Mouse (Mus musculus): Measurements from ENCODE around the gene Fastk.

Fastk gene

DNA sequence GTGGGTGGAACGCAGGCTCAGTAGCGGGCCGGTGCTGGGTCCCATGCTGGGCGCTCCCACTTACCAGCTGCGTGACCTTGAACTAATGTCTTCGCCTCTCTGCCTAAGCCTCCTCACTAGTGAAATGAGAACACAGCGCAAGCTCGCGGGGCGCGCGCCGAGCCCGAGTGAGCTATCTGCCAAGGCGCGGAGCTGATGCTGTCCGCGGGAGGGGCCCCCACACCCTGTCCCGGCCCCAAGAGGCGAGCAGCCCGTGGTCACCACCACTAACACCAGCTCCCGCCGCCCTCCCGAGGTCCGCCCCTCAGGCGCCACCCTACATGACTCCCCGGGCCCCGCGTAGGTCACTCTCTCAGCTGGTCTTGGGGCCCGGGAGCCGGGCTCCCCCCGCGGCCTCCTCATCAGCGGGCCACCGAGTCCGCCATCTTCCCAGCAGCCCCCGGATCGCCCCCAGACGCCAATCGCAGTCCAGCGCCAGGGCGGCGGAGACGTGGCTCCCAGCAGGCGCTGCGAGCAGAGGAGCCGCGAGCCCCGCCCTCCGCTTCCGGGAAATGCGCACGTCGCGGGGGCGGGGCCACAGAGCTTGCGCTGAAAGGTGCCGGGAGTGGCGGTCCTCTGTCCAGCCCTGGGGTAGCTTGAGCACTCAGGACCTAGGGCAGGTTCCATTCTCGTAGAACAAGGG, at the start of gene Fastk:
TSS of gene Fastk (minus strand) at position 542 of the 682 bp plus-strand sequence.
- peak; percentile 91 for DNase-seq (ENCODE audit: low spot score)

DNA sequence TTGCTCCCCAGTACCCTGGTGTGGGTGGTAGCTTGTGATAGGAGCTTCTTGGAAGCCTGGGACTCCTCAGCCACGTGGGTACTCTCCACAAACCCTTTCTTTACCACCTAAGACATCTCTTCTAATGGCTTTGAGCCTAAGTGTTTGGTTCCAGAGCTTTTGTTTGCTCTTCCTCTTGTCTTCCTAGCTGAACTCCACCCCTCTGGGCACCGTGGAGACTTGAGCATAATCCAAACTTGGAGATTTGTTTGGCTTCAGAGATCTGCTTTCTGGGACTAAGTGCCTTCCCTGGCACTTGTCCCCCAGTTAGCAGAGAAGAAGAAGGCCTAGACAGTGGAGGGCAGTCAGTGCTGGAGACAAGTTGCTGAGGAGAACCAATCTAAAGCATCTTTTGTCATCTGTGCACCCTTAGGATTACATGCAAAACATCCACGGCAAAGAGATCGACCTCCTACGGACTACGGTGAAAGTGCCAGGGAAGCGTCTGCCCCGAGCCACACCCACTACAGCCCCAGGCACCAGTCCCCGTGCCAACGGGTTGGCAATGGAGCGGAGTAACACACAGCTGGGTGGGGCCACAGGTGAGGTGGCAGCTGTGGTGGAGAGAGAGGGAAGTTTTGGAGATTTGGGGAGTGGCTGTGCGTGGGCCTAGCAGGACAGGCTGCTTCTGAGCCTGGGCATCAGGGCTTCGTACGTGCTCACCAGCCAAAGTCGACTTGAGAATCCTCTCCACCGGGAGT, 47.6 kb upstream of the Fastk start:
- DNase-seq (ENCODE audit: low spot score), result no peak

DNA sequence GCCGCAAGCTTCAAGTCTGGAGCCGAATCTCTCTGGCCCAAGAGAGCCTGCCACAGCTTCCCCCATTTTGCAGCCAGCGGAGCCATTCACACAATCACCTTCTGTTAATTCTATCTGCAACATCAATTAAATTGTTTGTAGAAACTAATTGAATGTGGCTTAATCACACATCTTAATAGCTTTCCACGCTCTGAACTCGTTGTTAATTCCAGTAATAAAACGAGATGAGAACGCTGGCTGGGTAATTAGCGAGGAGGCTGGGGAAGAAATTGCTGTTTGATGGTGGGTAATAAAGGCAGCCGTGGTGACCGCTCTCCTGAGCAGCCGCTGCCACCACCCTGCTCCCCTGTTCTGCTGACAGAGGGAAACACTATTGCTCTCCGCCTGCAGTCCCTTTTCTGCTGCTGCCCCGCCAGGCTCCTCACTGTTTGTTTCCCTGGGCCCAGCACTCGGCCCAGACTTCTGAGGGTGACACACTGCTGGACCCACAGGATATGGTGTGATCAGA, 45.4 kb upstream of the Fastk start:
- no peak for DNase-seq (ENCODE audit: low spot score)

DNA sequence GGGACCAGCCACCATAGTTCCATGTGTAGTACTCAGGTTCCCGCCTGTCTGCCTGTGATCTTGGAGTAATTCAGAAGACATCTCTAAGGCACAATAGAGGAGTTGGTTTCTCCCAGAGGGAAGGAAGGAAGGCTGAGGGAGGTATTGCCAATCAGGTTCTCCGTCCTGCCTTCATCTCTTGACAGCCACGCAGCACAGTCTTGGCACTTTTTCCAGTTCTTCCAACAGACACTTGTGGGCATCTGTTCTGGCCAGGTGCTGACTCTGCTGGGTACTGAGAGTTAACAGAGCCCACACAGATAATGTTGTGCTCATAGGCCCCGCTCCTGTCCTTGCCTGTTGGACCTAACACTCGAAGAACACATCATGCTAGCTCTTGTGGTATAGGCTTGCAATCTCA, 41.7 kb upstream of the Fastk start:
- no peak for DNase-seq (ENCODE audit: low spot score)

DNA sequence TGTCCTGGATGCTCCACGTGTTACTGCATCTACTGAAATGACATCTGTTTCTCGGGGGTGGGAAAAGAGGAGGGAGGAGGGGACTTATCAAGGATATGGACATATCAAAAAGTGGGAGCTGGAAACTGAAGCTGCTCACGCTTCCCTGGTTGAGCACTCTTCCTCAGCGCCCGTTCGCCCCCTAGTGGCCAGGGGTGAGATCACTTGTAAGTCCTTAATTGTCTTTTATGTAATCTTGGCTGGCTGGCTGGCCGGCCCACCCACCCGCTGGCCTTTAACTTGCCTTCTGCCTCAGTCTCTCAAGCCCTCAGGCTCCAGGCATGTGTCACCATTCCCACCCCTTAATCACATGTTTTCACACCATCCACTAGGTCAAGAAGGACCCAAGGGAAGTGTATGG, 41.0 kb upstream of the Fastk start:
- peak; percentile 83 for DNase-seq (ENCODE audit: low spot score)

DNA sequence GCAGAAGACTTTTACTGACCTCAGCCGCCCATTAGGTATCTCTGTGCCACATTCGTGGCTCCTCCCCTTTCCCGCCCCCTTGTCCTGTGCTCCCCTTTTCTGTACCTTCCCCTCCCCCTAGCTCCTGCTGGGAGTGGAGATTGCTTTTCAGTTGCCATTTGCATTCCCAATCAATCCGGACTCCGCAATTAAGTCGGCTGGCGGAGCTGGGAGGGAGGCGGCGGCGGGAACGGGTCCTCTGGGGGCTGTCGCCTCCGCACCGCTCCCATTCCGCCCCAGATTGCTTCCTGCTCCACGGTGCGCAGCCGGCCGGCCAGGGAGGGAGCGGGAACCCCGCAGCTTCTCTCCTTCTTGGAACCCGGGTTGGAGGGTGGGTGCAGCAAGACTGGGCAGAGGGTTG, 39.9 kb upstream of the Fastk start:
- no peak for DNase-seq (ENCODE audit: low spot score)

DNA sequence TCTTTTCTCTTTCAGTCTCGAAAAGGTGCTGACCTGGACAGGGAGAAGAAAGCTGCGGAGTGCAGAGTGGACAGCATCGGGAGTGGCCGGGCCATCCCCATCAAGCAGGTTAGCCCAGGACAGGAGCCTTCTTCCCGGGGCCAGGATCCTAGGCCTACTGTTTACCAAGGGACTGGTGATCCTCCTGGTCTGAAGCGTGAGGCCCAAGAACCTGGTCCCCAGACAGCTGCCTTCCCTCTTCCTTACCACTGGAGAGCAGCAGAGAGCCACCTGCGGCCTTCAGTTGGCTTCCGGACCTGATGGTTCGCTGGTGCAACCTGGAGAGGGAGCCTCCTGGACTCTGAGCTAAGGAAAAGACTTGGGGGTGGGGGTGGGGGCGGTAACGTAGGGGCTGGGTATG, 38.2 kb upstream of the Fastk start:
- DNase-seq (ENCODE audit: low spot score), result peak; percentile 86

DNA sequence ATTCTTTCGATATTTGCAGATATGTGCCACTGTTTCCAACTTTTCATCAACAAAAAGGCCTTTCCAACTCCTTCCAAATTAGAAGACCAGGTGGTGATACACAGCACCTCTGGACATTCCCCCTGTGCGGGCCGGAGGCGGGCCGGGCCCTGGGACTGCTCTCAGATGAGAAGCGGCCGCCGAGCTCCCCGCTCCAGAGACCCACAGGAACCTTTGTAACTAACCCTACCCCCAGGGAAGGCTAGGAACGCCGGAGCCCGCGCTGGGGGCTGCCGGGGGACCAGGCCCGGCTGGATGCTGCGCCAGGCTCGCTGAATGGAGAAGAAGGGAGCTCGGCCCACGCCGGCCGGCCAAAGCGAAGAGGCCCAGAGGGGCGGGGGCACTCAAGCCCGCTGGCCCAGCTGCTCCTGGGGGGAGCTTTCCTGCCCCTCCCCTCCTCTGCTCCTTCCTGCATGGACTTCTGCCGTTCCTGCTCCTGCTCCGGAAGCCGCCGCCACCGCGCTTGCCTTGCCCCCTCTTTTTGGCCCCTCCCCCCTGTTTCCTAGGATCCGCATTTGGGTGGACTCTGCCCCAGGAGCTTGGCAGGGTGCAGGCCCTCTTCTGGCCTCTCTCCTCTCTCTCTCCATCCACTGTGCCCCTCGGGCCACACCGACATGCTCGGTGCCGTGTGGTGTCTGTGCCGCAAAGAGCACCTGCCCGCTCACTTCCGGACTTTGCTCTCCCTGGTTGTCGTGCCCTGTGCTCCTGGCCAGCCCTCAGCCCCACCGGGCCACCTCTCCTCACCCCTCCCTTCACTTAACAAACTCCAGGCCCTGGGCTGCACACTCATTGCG, 37.4 kb upstream of the Fastk start:
- DNase-seq (ENCODE audit: low spot score), result no peak

DNA sequence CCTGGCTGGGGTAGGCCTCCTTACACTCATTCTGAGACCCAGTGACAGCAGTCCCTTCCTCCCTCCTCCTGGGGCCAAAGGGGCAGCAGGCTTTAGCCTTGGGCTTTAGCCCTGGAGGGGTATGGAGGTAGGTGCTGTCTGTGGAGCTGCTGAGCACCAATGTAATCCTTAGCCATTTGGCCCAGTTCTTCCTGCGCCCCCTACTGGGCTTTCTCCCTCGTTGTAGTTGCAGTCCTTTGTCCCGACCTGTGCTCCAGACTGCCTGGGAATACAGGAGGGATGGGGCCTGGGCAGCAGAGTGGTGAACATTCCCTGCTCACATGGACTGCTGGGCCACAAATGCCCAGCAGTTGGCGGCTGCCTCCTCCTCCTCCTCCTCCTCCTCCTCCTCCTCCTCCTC, 36.6 kb upstream of the Fastk start:
- DNase-seq (ENCODE audit: low spot score), result peak; percentile 84

DNA sequence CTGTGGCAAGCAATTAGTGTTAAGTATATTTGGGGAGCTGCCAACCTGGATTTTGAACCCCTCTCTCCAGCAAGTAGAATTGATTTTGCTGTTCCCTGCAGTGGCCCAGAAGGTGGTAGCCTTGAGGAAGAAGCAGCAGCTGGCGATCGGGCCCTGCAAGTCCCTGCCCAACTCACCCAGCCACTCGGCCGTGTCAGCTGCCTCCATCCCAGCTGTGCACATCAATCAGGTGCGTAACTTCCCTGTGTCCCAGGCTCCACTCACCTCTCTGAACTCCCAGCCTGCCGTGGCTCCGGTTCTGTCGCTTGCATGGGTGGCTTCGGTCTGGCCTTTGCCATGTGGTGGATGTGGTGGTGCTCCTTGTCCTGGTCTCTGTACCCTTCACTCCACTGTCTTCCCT, 32.8 kb upstream of the Fastk start:
- DNase-seq (ENCODE audit: low spot score), result no peak

DNA sequence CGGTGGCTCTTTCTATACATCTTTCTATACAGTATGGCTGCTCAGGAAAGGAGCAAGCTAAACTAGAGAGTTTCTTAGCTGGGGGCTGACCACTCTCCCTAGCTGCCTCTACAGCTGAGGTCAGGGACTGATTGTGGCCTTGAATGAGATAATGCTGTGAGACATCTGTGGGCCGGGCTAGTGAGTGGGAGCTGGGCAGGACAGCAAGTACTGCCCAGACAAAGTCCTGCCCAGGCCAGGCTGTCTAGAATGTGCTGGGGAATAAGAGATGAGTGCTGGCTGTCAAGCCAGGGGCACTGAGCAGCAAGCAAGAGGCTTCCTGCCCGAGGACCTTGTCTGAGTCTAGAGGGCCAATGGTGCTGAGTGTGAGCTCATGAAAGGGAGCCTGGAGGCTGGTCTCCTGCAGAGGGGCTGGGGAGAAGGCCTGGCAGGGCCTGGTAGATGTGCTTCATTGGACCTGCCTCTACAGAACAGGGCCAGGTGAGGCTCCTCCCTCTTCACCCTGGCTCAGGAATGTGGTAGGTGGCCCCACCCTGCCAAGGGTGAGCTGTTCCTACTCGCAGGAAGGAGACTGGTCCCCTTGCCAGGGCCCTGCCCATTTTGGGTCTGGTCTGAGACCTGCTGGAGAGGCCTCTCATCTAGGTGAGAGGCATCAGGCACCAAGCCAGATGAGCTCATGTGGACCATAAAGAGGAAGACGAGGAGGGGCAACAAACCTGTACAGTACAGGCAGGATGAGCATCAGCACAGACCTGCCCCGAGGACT, 30.6 kb upstream of the Fastk start:
- DNase-seq (ENCODE audit: low spot score), result no peak

DNA sequence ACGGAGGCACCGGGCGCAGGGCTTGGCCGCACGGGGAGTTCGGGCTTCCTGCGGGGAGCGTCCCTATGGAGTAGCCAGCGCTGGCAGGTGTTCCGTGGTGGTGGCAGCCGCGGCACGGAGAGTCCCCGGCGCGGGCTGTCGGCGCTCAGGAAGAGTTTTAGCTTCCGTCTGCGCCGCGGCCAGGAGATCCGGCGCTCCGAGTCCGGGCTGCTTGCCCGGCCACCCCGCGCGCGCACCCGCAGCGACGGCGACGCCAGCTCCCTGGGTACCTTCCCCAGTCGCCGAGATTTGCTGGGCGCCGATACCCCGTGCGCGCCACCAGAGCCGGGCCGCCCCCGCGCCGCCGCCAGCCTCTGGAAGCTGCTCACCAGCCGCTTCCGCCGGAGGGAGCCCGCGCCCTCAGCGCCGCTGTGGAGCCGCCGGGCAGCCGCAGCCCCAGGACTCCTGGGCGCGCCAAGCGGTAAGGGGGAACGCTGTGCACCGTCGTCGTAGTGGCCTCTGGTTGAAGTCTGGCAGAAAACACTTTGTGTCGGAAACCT, 29.7 kb upstream of the Fastk start:
- DNase-seq (ENCODE audit: low spot score), result no peak

DNA sequence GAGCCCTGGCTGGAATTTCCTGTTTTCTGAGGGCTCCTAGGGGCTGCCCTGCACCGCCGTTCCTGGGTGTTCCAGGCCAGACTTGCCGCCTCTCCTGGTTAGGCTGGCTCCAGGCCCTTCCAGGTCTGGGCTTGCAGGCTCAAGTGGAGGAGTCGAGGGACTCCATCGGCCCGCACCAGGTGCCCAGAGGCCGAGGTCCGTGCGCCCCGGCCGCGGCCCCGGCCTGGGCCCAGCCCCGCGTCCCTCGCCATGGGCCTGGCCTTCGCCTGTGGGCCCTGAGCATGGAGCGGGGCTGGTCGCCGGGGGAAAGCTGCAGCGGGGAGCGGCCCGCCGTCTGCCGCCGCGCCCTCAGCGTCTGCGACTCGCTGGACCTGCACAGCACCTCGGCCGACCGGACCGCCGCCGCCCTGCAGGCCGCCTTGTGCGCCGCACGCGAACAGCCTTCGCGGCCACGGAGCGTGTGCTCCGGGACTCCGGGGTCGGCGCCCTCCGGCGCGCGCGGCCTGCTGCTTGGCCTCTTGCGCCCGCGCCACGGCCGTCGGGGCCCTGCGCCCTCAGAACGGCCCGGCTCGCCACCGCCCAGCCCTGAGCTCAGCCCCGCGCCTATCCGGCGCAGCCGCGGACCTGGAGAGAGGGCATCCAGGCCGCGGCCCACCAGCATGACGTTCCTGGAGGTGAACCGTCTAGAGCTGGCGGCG, 29.1 kb upstream of the Fastk start:
- no peak for DNase-seq (ENCODE audit: low spot score)

DNA sequence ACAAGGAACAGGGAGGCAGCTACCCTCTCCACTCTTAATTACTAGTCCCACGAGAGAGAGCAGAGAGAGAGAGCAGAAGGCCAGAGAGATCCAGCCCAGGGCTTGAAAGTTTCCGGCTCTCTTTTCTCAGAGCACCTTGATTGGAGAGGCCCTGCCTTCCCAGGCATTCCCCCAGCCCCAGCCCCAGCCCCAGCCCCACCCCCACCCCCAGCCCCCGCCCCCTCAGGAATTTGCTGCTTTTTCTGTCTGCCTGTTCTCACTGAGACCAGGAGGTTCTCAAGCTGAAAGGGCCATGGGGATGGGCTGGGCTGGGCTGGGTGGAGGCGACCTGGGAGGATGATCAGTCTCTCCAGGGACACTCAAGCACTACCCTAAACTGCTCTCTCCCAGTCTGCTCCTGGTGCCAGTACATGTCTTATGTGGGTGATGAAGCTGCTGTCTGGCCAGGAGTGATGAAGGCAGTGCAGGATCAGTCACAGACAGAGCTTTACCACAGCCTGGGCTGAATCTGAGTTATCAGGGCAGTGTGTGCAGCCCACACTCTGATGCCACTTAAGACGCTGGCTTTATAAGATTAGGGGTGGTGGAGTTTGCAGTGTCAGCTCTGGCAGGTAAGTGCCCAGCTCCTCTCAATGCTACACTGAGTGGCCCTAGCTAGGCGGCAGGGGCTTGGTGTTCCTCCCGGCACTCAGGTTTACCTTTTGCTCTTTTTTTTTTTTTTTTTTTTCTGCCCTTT, 28.0 kb upstream of the Fastk start:
- no peak for DNase-seq (ENCODE audit: low spot score)

DNA sequence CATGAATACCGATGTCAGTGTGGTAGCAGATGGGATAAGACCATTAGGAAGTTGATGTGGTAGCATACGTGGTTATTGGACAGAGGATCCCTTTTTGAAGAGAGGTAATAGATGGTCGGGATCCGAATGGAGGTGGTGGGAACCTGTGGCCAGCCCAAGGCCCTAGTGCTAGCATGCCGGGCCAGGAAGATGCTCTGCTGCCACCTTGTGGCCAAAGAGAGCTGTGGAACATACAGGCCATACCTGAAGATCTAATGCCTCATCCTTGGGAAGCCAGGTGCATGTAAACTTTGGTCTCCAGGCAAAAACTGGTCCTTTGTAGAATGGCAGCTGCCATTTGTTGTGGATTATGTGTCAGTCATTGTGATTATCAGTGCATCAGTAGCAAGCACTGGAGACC, 25.5 kb upstream of the Fastk start:
- DNase-seq (ENCODE audit: low spot score), result peak; percentile 83

DNA sequence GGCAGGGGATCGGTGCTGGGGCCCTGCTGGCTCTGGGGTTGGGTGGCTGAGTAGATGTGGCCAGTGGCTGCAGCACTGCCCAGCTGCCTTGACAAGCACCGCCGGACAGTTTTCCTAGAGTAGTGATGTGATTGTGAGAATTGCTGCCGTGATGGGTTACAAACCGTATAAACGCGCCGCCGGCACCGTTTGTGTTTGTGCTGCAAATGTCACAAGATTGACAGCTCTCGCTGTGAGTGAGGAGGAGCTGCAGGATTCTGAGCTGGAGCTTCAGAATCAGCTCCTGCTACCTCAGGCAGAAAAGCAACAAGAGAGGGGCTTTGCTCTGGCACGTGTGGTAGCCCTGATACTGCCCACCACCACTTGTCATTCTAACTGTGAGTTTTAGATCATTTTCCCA, 21.7 kb upstream of the Fastk start:
- DNase-seq (ENCODE audit: low spot score), result no peak

DNA sequence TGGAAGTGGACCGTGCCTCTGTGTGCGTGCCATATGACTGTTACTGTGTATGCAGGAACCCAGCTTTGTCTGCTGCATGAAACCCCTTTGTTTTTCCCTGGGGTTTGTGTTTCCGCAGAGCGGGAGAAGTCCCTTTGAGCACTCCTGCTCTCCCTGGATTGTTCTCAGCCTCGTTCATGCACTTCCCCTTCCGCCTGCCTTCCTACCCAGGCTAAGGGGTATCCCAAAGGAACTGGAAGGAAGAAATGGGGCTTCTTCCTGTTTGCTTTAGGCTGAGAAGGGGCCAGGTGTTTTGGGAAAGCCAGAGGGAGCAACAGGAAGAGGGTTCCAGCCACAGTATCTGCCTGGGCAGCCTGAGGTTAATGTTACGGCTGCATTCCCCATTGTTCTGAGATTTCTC, 10.5 kb upstream of the Fastk start:
- no peak for DNase-seq (ENCODE audit: low spot score)

DNA sequence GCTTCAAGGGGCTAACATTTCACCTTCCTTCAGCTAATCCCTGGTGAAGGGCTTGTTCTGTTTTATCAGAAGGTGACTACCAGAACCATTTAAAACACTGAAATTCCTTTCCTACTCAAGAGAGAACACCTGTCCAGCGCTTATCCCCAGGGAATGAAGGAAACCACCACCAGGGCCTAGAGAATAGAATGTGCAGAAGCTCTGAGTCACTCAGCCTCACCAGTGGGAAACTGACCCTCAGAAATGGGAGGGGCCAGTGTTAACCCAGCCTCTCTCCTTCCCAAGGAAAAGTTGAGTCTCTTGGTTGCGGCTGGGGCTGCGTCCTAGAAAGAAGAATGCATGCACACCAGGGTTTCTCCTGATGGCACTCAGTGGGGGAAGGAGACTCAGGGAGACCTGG, 10.0 kb upstream of the Fastk start:
- DNase-seq (ENCODE audit: low spot score), result peak; percentile 25

DNA sequence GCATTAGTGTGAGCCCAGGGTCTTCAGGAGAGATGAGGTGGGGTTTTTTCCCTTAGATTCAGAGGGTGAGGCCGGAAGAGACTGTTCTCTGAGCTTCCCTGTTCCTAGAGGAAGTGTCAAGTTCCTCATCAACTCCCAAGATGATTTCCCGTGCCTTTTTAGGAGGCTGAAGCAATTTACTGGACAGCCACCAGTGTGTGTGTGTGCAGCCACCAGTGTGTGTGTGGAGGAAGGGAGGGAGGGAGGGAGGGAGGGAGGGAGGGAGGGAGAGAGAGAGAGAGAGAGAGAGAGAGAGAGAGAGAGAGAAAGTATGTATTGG, 8.9 kb upstream of the Fastk start:
- no peak for DNase-seq (ENCODE audit: low spot score)

DNA sequence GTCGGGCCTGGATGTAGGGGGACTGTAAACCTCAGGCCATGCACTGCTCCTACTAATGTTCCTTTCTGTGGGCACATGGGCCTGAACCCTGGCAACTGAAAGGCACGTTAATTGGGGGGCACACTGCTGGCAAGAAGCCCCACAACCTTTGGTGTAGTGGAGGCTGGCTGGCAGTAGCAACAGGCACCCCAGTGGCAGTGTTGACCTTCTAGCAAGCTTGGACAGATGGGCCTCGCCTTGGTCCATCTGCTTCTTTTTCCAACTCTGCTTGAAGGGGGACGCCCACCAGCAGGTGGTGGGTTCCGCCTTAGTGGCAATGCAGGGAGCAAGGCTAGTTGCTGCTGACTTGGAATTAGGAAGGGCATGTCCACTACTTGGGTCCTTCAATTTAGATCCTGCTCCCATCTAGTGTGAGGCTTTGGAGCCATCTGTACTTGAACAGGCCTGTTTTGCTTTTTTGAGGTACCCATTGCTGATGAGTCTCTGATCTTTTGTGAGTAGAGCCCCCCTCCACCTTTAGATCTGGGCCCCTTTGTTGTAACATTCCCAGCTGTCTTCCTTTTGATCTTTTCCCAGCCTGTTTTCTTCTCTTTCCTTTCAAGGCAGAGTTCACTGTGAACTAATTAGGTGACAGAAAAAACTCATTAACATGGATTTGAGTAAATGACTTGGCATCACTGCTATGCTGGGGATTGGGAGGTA, 8.3 kb upstream of the Fastk start:
- DNase-seq (ENCODE audit: low spot score), result no peak

Measured in MN1 (cell line).